Mouse (Mus musculus): Measurements from ENCODE around the gene Rab36. TPM values are rescaled to one million over a fixed set of nuclear protein-coding genes. Genes with fewer than 3 reads are reported as not detected.

Gene Rab36
- polyA plus RNA-seq, 1 experiment from 2014 or later = 23.2 TPM

- H3K36me3 ChIP-seq (replicated peaks) = no peaks in the 10 kb centered on the region
- H3K4me1 ChIP-seq = peaks cover 70% of the 10 kb centered on the region
- WGBS = 14% methylated on average over 6 of the region's 6 CpGs
- no peaks in the 10 kb centered on the region for H3K9me3 ChIP-seq
- no peak for ATAC-seq (replicated peaks)
- peak overlapping the region; percentile 84 for H3K4me2 ChIP-seq
- H3K27me3 ChIP-seq (replicated peaks) = no peaks in the 10 kb centered on the region
- H3K9ac ChIP-seq = peak overlapping the region; percentile 89
- H3K4me3 ChIP-seq = peak overlapping the region; percentile 73
- H3K27ac ChIP-seq = no peak overlapping the region
Observed at GRCm38 (mm10) chr10:75062189-75062561, 25.3 kb downstream of the Rab36 start.

GRCm38 (mm10) chr10:75062621-75063020 lies 25.8 kb downstream of the Rab36 start:
- no peaks in the 10 kb centered on the region for H3K9me3 ChIP-seq
- no peak for ATAC-seq (replicated peaks)
- H3K27me3 ChIP-seq (replicated peaks) = no peaks in the 10 kb centered on the region
- peaks cover 74% of the 10 kb centered on the region for H3K4me1 ChIP-seq
- H3K9ac ChIP-seq = peak overlapping the region; percentile 89
- H3K27ac ChIP-seq = no peak overlapping the region
- 44% methylated on average over 5 of the region's 6 CpGs for WGBS
- H3K4me2 ChIP-seq = peak overlapping the region; percentile 84
- H3K4me3 ChIP-seq = peak overlapping the region; percentile 73
- no peaks in the 10 kb centered on the region for H3K36me3 ChIP-seq (replicated peaks)

- WGBS = 48% methylated on average over 12 of the region's 12 CpGs
- peak overlapping the region; percentile 73 for H3K4me3 ChIP-seq
- peaks cover 81% of the 10 kb centered on the region for H3K4me1 ChIP-seq
- peak overlapping the region; percentile 37 for H3K9ac ChIP-seq
- H3K4me2 ChIP-seq = peak overlapping the region; percentile 84
- H3K9me3 ChIP-seq = no peaks in the 10 kb centered on the region
- no peaks in the 10 kb centered on the region for H3K27me3 ChIP-seq (replicated peaks)
- H3K36me3 ChIP-seq (replicated peaks) = no peaks in the 10 kb centered on the region
- H3K27ac ChIP-seq = no peak overlapping the region
- no peak for ATAC-seq (replicated peaks)
Observed at GRCm38 (mm10) chr10:75063301-75063965, 26.6 kb downstream of the Rab36 start.

- H3K27ac ChIP-seq = no peak overlapping the region
- no peaks in the 10 kb centered on the region for H3K36me3 ChIP-seq (replicated peaks)
- H3K4me3 ChIP-seq = no peak overlapping the region
- peak overlapping the region; percentile 84; the same call in 1 of the 2 replicates for H3K4me2 ChIP-seq
- ATAC-seq (replicated peaks) = no peak
- H3K9ac ChIP-seq = no peak overlapping the region
- no peaks in the 10 kb centered on the region for H3K9me3 ChIP-seq
- 80% methylated on average over 6 of the region's 6 CpGs for WGBS
- H3K27me3 ChIP-seq (replicated peaks) = no peaks in the 10 kb centered on the region
- H3K4me1 ChIP-seq = peaks cover 72% of the 10 kb centered on the region
Observed at GRCm38 (mm10) chr10:75065691-75066090, 28.8 kb downstream of the Rab36 start.

GRCm38 (mm10) chr10:75067446-75067845 lies 30.6 kb downstream of the Rab36 start:
- no peak overlapping the region for H3K4me3 ChIP-seq
- peaks cover 69% of the 10 kb centered on the region for H3K4me1 ChIP-seq
- no peak overlapping the region for H3K4me2 ChIP-seq
- H3K9ac ChIP-seq = no peak overlapping the region
- ATAC-seq (replicated peaks) = no peak
- no peaks in the 10 kb centered on the region for H3K36me3 ChIP-seq (replicated peaks)
- H3K9me3 ChIP-seq = no peaks in the 10 kb centered on the region
- H3K27ac ChIP-seq = no peak overlapping the region
- H3K27me3 ChIP-seq (replicated peaks) = no peaks in the 10 kb centered on the region

GRCm38 (mm10) chr10:75068086-75068485 lies 31.2 kb downstream of the Rab36 start:
- 54% methylated on average over 2 of the region's 2 CpGs for WGBS
- no peak for ATAC-seq (replicated peaks)
- H3K4me1 ChIP-seq = peaks cover 63% of the 10 kb centered on the region

GRCm38 (mm10) chr10:75068624-75069328 lies 31.9 kb downstream of the Rab36 start:
- Histone ChIP-seq H3K9me3 (no peaks in the 10 kb centered on the region), H3K27me3 (replicated peaks) (no peaks in the 10 kb centered on the region), H3K4me1 (peaks cover 56% of the 10 kb centered on the region), H3K36me3 (replicated peaks) (no peaks in the 10 kb centered on the region), H3K27ac (no peak overlapping the region), H3K9ac (no peak overlapping the region), H3K4me2 (no peak overlapping the region), H3K4me3 (no peak overlapping the region)
- WGBS = 70% methylated on average over 12 of the region's 12 CpGs
- no peak for ATAC-seq (replicated peaks)

More at GRCm38 (mm10) chr10:75068086-75068485, 31.2 kb downstream of the Rab36 start:
- no peak overlapping the region for H3K4me3 ChIP-seq
- H3K36me3 ChIP-seq (replicated peaks) = no peaks in the 10 kb centered on the region
- no peaks in the 10 kb centered on the region for H3K9me3 ChIP-seq
- H3K9ac ChIP-seq = no peak overlapping the region
- H3K27ac ChIP-seq = no peak overlapping the region
- H3K27me3 ChIP-seq (replicated peaks) = no peaks in the 10 kb centered on the region
- H3K4me2 ChIP-seq = no peak overlapping the region

- no peak overlapping the region for H3K9ac ChIP-seq
- no peaks in the 10 kb centered on the region for H3K27me3 ChIP-seq (replicated peaks)
- H3K36me3 ChIP-seq (replicated peaks) = no peaks in the 10 kb centered on the region
- no peaks in the 10 kb centered on the region for H3K9me3 ChIP-seq
- peaks cover 39% of the 10 kb centered on the region for H3K4me1 ChIP-seq
- H3K4me3 ChIP-seq = no peak overlapping the region
- 73% methylated on average over 11 of the region's 11 CpGs for WGBS
- no peak for ATAC-seq (replicated peaks)
- no peak overlapping the region for H3K27ac ChIP-seq
- no peak overlapping the region for H3K4me2 ChIP-seq
Observed at GRCm38 (mm10) chr10:75070281-75070976, 33.6 kb downstream of the Rab36 start.

GRCm38 (mm10) chr10:75075665-75076064 lies 38.8 kb downstream of the Rab36 start:
- no peak overlapping the region for H3K4me3 ChIP-seq
- 83% methylated on average over 5 of the region's 5 CpGs for WGBS
- no peaks in the 10 kb centered on the region for H3K36me3 ChIP-seq (replicated peaks)
- H3K9ac ChIP-seq = no peak overlapping the region
- H3K9me3 ChIP-seq = no peaks in the 10 kb centered on the region
- peaks cover 13% of the 10 kb centered on the region for H3K4me1 ChIP-seq
- no peak overlapping the region for H3K4me2 ChIP-seq
- no peak for ATAC-seq (replicated peaks)
- no peak overlapping the region for H3K27ac ChIP-seq
- no peaks in the 10 kb centered on the region for H3K27me3 ChIP-seq (replicated peaks)

GRCm38 (mm10) chr10:75078174-75079128 lies 41.6 kb downstream of the Rab36 start:
- Histone ChIP-seq H3K9me3 (no peaks in the 10 kb centered on the region), H3K36me3 (replicated peaks) (no peaks in the 10 kb centered on the region), H3K9ac (no peak overlapping the region), H3K4me2 (no peak overlapping the region), H3K4me3 (no peak overlapping the region), H3K27ac (no peak overlapping the region), H3K4me1 (peaks cover 4% of the 10 kb centered on the region; the same call in 1 of the 2 replicates), H3K27me3 (replicated peaks) (no peaks in the 10 kb centered on the region)
- WGBS = 88% methylated on average over 14 of the region's 14 CpGs
- no peak for ATAC-seq (replicated peaks)

GRCm38 (mm10) chr10:75085330-75085729 lies 48.5 kb downstream of the Rab36 start:
- H3K4me1 ChIP-seq = no peaks in the 10 kb centered on the region
- no peaks in the 10 kb centered on the region for H3K36me3 ChIP-seq (replicated peaks)
- H3K9ac ChIP-seq = no peak overlapping the region
- ATAC-seq (replicated peaks) = no peak
- no peaks in the 10 kb centered on the region for H3K9me3 ChIP-seq
- 74% methylated on average over 1 of the region's 1 CpGs for WGBS
- H3K4me3 ChIP-seq = no peak overlapping the region
- no peak overlapping the region for H3K4me2 ChIP-seq
- no peaks in the 10 kb centered on the region for H3K27me3 ChIP-seq (replicated peaks)
- no peak overlapping the region for H3K27ac ChIP-seq

- Histone ChIP-seq H3K27ac (no peak overlapping the region), H3K9ac (no peak overlapping the region), H3K4me3 (no peak overlapping the region), H3K4me2 (no peak overlapping the region), H3K36me3 (replicated peaks) (no peaks in the 10 kb centered on the region), H3K4me1 (peaks cover 10% of the 10 kb centered on the region), H3K9me3 (no peaks in the 10 kb centered on the region), H3K27me3 (replicated peaks) (no peaks in the 10 kb centered on the region)
- 88% methylated on average over 4 of the region's 4 CpGs for WGBS
- ATAC-seq (replicated peaks) = no peak
Observed at GRCm38 (mm10) chr10:75088471-75088870, 51.6 kb downstream of the Rab36 start.
